Mouse (Mus musculus): Measurements from ENCODE around the gene Asic5. TPM values are rescaled to one million over a fixed set of nuclear protein-coding genes. Genes with fewer than 3 reads are reported as not detected.

The Asic5 gene
- polyA plus RNA-seq (2015; fragmentation: Nextera tagmentation; extraction: Ambion mirVana): not detected in 2 replicates

GRCm38 (mm10) chr3:81981990-81982389 lies at the start of gene Asic5:
Asic5 (plus strand) TSS chr3:81982290.
- Histone ChIP-seq H3K4me2 (no peak within 1 kb of the TSS), H3K27me3 (no peaks in the 10 kb centered on the region), H3K27ac (no peak within 1 kb of the TSS), H3K36me3 (no peaks in the 10 kb centered on the region), H3K4me1 (peaks cover 4% of the 10 kb centered on the region; the same call in 1 of the 2 replicates), H3K9ac (no peak within 1 kb of the TSS), H3K9me3 (no peaks in the 10 kb centered on the region), H3K4me3 (no peak within 1 kb of the TSS)
- 76% methylated on average over 5 of the region's 5 CpGs for WGBS
- no peak for ATAC-seq (ENCODE audit: borderline replicate concordance, extremely low read depth, low FRiP score, low TSS enrichment)

DNA sequence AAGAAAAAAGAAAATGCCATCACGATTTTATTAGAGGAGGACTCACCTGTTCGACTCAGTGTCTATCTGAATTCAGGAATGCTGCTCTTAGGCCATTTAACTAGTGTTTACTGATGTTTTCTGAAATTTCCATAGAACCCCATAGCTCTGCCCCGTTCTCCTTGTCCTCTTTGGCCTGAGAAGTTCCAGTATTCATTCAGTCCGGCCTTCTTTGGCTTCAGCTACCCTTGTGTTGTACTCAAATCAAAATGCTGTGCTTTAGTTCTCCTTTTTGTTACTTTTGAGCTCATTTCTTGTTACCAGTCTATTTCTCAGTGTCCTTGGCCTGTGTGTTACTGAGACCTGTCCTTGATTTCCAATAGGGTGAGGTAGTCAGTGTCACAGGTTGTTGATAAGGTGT lies 48.7 kb upstream of the Asic5 start:
- peaks cover 9% of the 10 kb centered on the region; the same call in 1 of the 2 replicates for H3K4me1 ChIP-seq
- H3K36me3 ChIP-seq: no peaks in the 10 kb centered on the region
- no peak overlapping the region for H3K9ac ChIP-seq
- H3K9me3 ChIP-seq: no peaks in the 10 kb centered on the region
- H3K4me2 ChIP-seq: peak overlapping the region; percentile 54; the same call in 1 of the 2 replicates
- 71% methylated on average over 4 of the region's 4 CpGs for WGBS
- no peak for ATAC-seq (ENCODE audit: borderline replicate concordance, extremely low read depth, low FRiP score, low TSS enrichment)
- H3K27ac ChIP-seq: no peak overlapping the region; the same call in 1 of the 2 replicates
- H3K27me3 ChIP-seq: no peaks in the 10 kb centered on the region
- peak overlapping the region; percentile 96; the same call in 1 of the 2 replicates for H3K4me3 ChIP-seq

GRCm38 (mm10) chr3:81938924-81939323 lies 43.2 kb upstream of the Asic5 start:
- Histone ChIP-seq H3K36me3 (no peaks in the 10 kb centered on the region), H3K4me3 (no peak overlapping the region), H3K4me2 (no peak overlapping the region), H3K4me1 (no peaks in the 10 kb centered on the region), H3K9ac (no peak overlapping the region), H3K27ac (no peak overlapping the region), H3K9me3 (no peaks in the 10 kb centered on the region), H3K27me3 (no peaks in the 10 kb centered on the region)
- WGBS: 32% methylated on average over 3 of the region's 3 CpGs
- no peak for ATAC-seq (ENCODE audit: borderline replicate concordance, extremely low read depth, low FRiP score, low TSS enrichment)

DNA sequence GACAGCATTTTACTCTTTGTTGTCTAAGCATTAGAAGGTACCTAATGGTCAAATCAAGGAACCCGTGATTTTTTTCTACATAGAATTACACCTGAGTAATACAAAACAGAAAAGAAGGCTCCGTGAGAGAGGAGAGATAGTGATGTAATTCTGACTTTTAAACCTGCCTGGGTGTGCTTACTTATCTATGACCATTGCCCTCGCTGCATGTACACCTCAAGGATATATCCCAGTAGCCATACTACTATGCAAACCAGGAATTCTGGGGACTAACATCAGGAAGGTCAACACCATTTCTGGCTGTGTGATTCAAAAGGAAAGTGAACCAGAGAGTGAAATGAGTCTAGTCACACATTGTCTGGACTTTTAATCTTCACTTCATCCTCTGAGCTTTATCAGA lies 39.7 kb upstream of the Asic5 start:
- WGBS: 87% methylated on average over 3 of the region's 3 CpGs
- Histone ChIP-seq H3K4me3 (no peak overlapping the region), H3K4me2 (no peak overlapping the region), H3K36me3 (no peaks in the 10 kb centered on the region), H3K9me3 (no peaks in the 10 kb centered on the region), H3K27ac (no peak overlapping the region), H3K9ac (no peak overlapping the region), H3K27me3 (no peaks in the 10 kb centered on the region), H3K4me1 (no peaks in the 10 kb centered on the region)
- no peak for ATAC-seq (ENCODE audit: borderline replicate concordance, extremely low read depth, low FRiP score, low TSS enrichment)

DNA sequence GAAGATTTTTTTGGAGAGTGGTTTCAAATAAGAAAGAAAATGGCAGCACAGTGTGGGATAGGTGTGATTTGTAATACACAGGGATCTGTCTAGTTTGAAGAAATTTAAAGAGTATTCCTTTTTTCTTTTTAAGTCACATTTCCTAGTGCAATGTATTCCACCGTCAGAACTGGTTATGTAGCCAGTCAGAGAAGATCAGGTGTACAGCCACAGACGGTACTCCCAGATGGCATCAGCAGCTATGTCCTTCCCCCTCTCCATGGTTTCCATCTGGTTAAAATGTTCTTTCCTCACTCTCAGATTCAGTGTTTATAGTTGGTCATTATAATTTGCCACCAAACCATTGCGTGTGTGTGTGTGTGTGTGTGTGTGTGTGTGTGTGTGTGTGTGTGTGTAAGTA lies 39.0 kb upstream of the Asic5 start:
- no peaks in the 10 kb centered on the region for H3K36me3 ChIP-seq
- H3K4me2 ChIP-seq: no peak overlapping the region
- no peaks in the 10 kb centered on the region for H3K9me3 ChIP-seq
- WGBS: 83% methylated on average over 3 of the region's 3 CpGs
- no peak overlapping the region for H3K27ac ChIP-seq
- H3K9ac ChIP-seq: no peak overlapping the region
- H3K27me3 ChIP-seq: no peaks in the 10 kb centered on the region
- ATAC-seq (ENCODE audit: borderline replicate concordance, extremely low read depth, low FRiP score, low TSS enrichment): no peak
- no peak overlapping the region for H3K4me3 ChIP-seq
- H3K4me1 ChIP-seq: no peaks in the 10 kb centered on the region

GRCm38 (mm10) chr3:81944851-81945393 lies 37.2 kb upstream of the Asic5 start:
- H3K27me3 ChIP-seq: no peaks in the 10 kb centered on the region
- no peaks in the 10 kb centered on the region for H3K4me1 ChIP-seq
- H3K27ac ChIP-seq: no peak overlapping the region
- H3K36me3 ChIP-seq: no peaks in the 10 kb centered on the region
- 91% methylated on average over 7 of the region's 7 CpGs for WGBS
- ATAC-seq (ENCODE audit: borderline replicate concordance, extremely low read depth, low FRiP score, low TSS enrichment): no peak
- H3K4me3 ChIP-seq: no peak overlapping the region
- no peaks in the 10 kb centered on the region for H3K9me3 ChIP-seq
- no peak overlapping the region for H3K9ac ChIP-seq
- H3K4me2 ChIP-seq: no peak overlapping the region

DNA sequence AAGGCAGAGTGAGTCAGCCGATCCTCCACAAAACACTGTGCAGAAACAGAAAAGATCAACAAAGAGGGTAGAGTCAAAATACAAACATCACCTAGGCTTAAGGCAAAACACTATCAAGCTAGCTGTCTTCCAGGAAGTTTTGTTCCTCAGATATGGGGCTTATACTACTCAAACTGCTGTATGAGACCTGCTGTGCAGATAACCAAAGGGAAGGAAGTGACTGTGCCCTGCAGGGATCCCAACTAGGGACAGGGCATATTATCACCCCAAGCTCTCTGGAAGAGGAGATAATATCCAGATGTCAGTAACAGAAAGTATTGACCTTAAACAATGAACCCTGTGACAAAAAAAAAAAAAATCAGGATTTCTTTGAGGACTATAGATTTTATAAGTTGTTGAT lies 33.0 kb upstream of the Asic5 start:
- Histone ChIP-seq H3K9me3 (no peaks in the 10 kb centered on the region), H3K4me3 (no peak overlapping the region), H3K36me3 (no peaks in the 10 kb centered on the region), H3K27ac (no peak overlapping the region), H3K4me2 (no peak overlapping the region), H3K9ac (no peak overlapping the region), H3K27me3 (no peaks in the 10 kb centered on the region), H3K4me1 (no peaks in the 10 kb centered on the region)
- WGBS: 88% methylated on average over 1 of the region's 1 CpGs
- ATAC-seq (ENCODE audit: borderline replicate concordance, extremely low read depth, low FRiP score, low TSS enrichment): no peak

- Histone ChIP-seq H3K4me1 (no peaks in the 10 kb centered on the region), H3K27ac (no peak overlapping the region), H3K9me3 (no peaks in the 10 kb centered on the region), H3K4me2 (no peak overlapping the region), H3K4me3 (no peak overlapping the region), H3K36me3 (no peaks in the 10 kb centered on the region), H3K9ac (no peak overlapping the region), H3K27me3 (no peaks in the 10 kb centered on the region)
- ATAC-seq (ENCODE audit: borderline replicate concordance, extremely low read depth, low FRiP score, low TSS enrichment): no peak
- WGBS: 68% methylated on average over 2 of the region's 2 CpGs
Observed at GRCm38 (mm10) chr3:81951785-81952184, 30.3 kb upstream of the Asic5 start.

DNA sequence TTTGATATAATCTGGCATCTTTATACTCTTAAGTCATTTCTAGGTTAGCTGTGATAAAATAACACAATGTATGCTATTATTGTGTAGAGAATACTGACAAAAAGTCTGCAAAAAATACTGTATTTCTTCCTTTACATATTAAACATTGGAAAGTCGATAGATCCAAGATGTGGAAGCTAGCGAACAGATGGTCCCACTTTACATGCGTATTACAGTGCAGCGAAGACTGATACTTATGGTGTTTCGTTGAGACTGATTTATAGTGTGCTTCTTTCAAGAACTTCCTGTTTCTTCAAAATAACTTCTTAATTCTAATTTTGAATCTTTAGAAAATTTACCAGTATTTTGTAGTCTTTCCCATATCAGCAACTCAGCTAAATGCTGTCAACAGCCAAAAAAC lies 24.6 kb upstream of the Asic5 start:
- H3K4me1 ChIP-seq: no peaks in the 10 kb centered on the region
- no peaks in the 10 kb centered on the region for H3K9me3 ChIP-seq
- no peak for ATAC-seq (ENCODE audit: borderline replicate concordance, extremely low read depth, low FRiP score, low TSS enrichment)
- no peak overlapping the region for H3K9ac ChIP-seq
- no peak overlapping the region for H3K4me2 ChIP-seq
- H3K27me3 ChIP-seq: no peaks in the 10 kb centered on the region
- no peaks in the 10 kb centered on the region for H3K36me3 ChIP-seq
- no peak overlapping the region for H3K27ac ChIP-seq
- no peak overlapping the region for H3K4me3 ChIP-seq
- WGBS: 86% methylated on average over 5 of the region's 5 CpGs

- ATAC-seq (ENCODE audit: borderline replicate concordance, extremely low read depth, low FRiP score, low TSS enrichment): no peak
- H3K9me3 ChIP-seq: no peaks in the 10 kb centered on the region
Observed at GRCm38 (mm10) chr3:81961336-81961735, 20.8 kb upstream of the Asic5 start.

DNA sequence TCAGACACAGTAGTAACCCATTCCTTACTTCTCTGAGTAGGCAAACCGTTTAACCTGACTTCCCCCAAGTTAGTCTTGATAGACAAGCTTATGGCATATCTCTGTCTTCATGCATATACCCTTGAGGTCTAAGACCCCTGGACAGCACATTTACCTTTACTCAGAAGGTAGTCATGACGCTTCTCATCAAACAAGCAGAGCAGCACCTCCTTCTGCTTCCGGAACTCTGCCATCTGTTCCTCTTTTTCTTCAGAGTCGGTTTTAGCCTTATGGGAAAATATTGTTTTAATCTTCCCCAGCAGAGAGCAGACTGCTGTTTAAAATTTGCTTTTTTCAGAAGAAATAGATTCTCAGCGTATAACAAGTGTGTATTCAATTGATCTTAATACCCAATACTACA lies 18.3 kb upstream of the Asic5 start:
- H3K4me3 ChIP-seq: no peak overlapping the region
- no peak overlapping the region for H3K27ac ChIP-seq
- H3K27me3 ChIP-seq: no peaks in the 10 kb centered on the region
- no peak overlapping the region for H3K9ac ChIP-seq
- H3K36me3 ChIP-seq: no peaks in the 10 kb centered on the region
- ATAC-seq (ENCODE audit: borderline replicate concordance, extremely low read depth, low FRiP score, low TSS enrichment): no peak
- H3K4me1 ChIP-seq: no peaks in the 10 kb centered on the region
- no peaks in the 10 kb centered on the region for H3K9me3 ChIP-seq
- H3K4me2 ChIP-seq: no peak overlapping the region
- 79% methylated on average over 5 of the region's 5 CpGs for WGBS

More at GRCm38 (mm10) chr3:81961336-81961735, 20.8 kb upstream of the Asic5 start:
- H3K4me1 ChIP-seq: no peaks in the 10 kb centered on the region
- 72% methylated on average over 5 of the region's 5 CpGs for WGBS
- H3K4me2 ChIP-seq: no peak overlapping the region
- no peaks in the 10 kb centered on the region for H3K27me3 ChIP-seq
- no peak overlapping the region for H3K9ac ChIP-seq
- H3K36me3 ChIP-seq: no peaks in the 10 kb centered on the region
- H3K4me3 ChIP-seq: no peak overlapping the region
- no peak overlapping the region for H3K27ac ChIP-seq

GRCm38 (mm10) chr3:81964596-81964995 lies 17.5 kb upstream of the Asic5 start:
- no peaks in the 10 kb centered on the region for H3K36me3 ChIP-seq
- no peak overlapping the region for H3K9ac ChIP-seq
- no peaks in the 10 kb centered on the region for H3K4me1 ChIP-seq
- 69% methylated on average over 3 of the region's 3 CpGs for WGBS
- no peak overlapping the region for H3K4me3 ChIP-seq
- no peak for ATAC-seq (ENCODE audit: borderline replicate concordance, extremely low read depth, low FRiP score, low TSS enrichment)
- no peaks in the 10 kb centered on the region for H3K9me3 ChIP-seq
- no peak overlapping the region for H3K4me2 ChIP-seq
- H3K27me3 ChIP-seq: no peaks in the 10 kb centered on the region
- H3K27ac ChIP-seq: no peak overlapping the region

DNA sequence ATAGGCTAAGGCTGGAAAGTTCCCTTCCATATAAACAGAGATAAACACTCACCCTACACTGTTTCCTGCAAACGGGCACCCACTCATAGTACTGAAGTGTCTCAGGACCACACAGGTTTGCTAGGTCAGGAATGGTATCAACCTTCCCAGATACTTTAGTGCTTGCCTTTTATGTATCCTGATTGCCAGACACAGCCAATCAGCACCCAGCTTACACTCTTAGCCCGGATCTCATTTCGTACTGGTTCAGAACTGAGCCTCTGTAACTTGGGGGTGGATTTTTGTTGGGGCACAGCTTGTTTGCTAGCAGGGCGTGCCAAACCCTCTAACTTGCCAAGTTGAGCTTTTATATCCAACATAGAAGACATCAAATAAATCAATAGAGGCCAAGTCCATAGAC lies 6.5 kb upstream of the Asic5 start:
- no peak overlapping the region for H3K4me3 ChIP-seq
- no peaks in the 10 kb centered on the region for H3K4me1 ChIP-seq
- WGBS: 36% methylated on average over 4 of the region's 4 CpGs
- H3K9ac ChIP-seq: no peak overlapping the region
- peak; percentile 52 for ATAC-seq (ENCODE audit: borderline replicate concordance, extremely low read depth, low FRiP score, low TSS enrichment)
- H3K9me3 ChIP-seq: no peaks in the 10 kb centered on the region
- no peaks in the 10 kb centered on the region for H3K27me3 ChIP-seq
- no peaks in the 10 kb centered on the region for H3K36me3 ChIP-seq
- no peak overlapping the region for H3K27ac ChIP-seq
- no peak overlapping the region for H3K4me2 ChIP-seq
